Mouse (Mus musculus) kidney, adult 11 months (tissue): ENCODE measurements at regions not wholly inside any gene's neighbourhood (a gene's known extent, or its start where the extent isn't known, plus 50 kb on each side); places are given as distances from the start of the nearest gene placed in this dataset.

Experiments used
- DNase-seq: peaks from one replicate; pipeline ENCODE4 v3.0.0; 2022

- no peak for DNase-seq
Observed at GRCm38 (mm10) chr5:51110006-51110405, 457.5 kb downstream of the Ppargc1a start.

GRCm38 (mm10) chr5:51108737-51109136 lies 458.8 kb downstream of the Ppargc1a start:
- DNase-seq: no peak

GRCm38 (mm10) chr5:51108181-51108580 lies 459.3 kb downstream of the Ppargc1a start:
- DNase-seq: no peak

GRCm38 (mm10) chr5:51099902-51100301 lies 467.6 kb downstream of the Ppargc1a start:
- no peak for DNase-seq

- peak; percentile 27 for DNase-seq
Observed at GRCm38 (mm10) chr5:51072674-51073468, 494.7 kb downstream of the Ppargc1a start.

GRCm38 (mm10) chr5:51072146-51072545 lies 495.4 kb downstream of the Ppargc1a start:
- no peak for DNase-seq

- DNase-seq: no peak
Observed at GRCm38 (mm10) chr5:51069668-51070067, 497.9 kb downstream of the Ppargc1a start.

- no peak for DNase-seq
Observed at GRCm38 (mm10) chr5:51045872-51046271, 521.7 kb downstream of the Ppargc1a start.

- peak; percentile 54 for DNase-seq
Observed at GRCm38 (mm10) chr5:51041541-51042217, 525.8 kb downstream of the Ppargc1a start.

- peak; percentile 61 for DNase-seq
Observed at GRCm38 (mm10) chr5:51040926-51041325, 526.6 kb downstream of the Ppargc1a start.

- peak; percentile 49 for DNase-seq
Observed at GRCm38 (mm10) chr5:51040463-51040862, 527.1 kb downstream of the Ppargc1a start.

GRCm38 (mm10) chr5:51039713-51040178 lies 527.8 kb downstream of the Ppargc1a start:
- peak; percentile 79 for DNase-seq

GRCm38 (mm10) chr5:51036450-51036990 lies 531.0 kb downstream of the Ppargc1a start:
- no peak for DNase-seq

GRCm38 (mm10) chr5:51028966-51029365 lies 538.6 kb downstream of the Ppargc1a start:
- DNase-seq: no peak

- no peak for DNase-seq
Observed at GRCm38 (mm10) chr5:50990822-50991537, 576.5 kb downstream of the Ppargc1a start.
